Mouse (Mus musculus): ENCODE measurements around the gene Thap3.

DNA sequence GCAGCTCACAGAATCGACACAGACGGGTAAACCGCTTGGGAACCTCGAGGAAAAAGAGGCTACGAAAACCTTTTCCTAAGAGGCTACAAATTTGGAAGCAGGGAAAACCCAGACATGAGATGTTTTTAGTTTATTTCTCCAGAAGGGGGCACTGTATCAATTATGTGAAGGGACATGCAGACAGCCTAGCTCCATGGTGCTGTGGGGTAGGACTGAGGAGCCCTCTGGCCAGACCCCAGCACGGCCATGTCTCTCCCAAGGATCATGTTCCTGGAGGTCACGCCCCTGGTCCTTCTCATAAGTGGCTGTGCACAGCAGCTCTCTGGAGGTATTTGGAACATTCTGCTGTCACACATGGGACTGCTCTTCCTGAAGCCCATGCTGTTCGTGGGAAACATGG, 8.1 kb downstream of the Thap3 start:
- TF ChIP-seq CTCF (conservative IDR thresholded peaks at IDR 0.05 in 1 of 2, IDR thresholded peaks at IDR 0.05 in 1 of 2; ENCODE audit: low read depth in 2 of 2, low read length in 2 of 2) (peak in 1 of 2 experiments; percentile 41; a peak in 2 of 4 replicates), EP300 (IDR thresholded peaks at IDR 0.05; ENCODE audit: low read length) (no peak), ZKSCAN1 (IDR thresholded peaks at IDR 0.05; ENCODE audit: borderline replicate concordance, low read depth, low read length) (no peak), POLR2A (IDR thresholded peaks at IDR 0.05; ENCODE audit: low read depth, low read length) (no peak), TCF12 (IDR thresholded peaks at IDR 0.05; ENCODE audit: low read depth, low read length) (no peak), NRF1 (IDR thresholded peaks at IDR 0.05; ENCODE audit: low read depth, low read length) (no peak)

Data from CH12.LX (cell line).